Mouse (Mus musculus) embryo, embryonic 10 days (tissue): Measurements from ENCODE around the gene Mark4.

Experiments
- DNase-seq: peaks from one replicate; pipeline ENCODE4 v3.0.0-alpha.2; 2015; ENCODE audit warnings: low spot score

Mark4 gene

GRCm38 (mm10) chr7:19437048-19437447 lies 21.6 kb downstream of the Mark4 start:
- no peak for DNase-seq

- no peak for DNase-seq
These were observed 22.3 kb downstream of the Mark4 start for GRCm38 (mm10) chr7:19436276-19436675.

- DNase-seq, result no peak
These were observed 26.1 kb downstream of the Mark4 start for GRCm38 (mm10) chr7:19432475-19432874.

GRCm38 (mm10) chr7:19430402-19430801 lies 28.2 kb downstream of the Mark4 start:
- DNase-seq, result no peak

- peak; percentile 33 for DNase-seq
These were observed 28.9 kb downstream of the Mark4 start for GRCm38 (mm10) chr7:19429726-19430125.

- DNase-seq, result no peak
These were observed 30.5 kb downstream of the Mark4 start for GRCm38 (mm10) chr7:19427999-19428650.

GRCm38 (mm10) chr7:19426888-19427287 lies 31.7 kb downstream of the Mark4 start:
- no peak for DNase-seq

- DNase-seq, result no peak
These were observed 32.3 kb downstream of the Mark4 start for GRCm38 (mm10) chr7:19426349-19426748.

- DNase-seq, result no peak
These were observed 34.6 kb downstream of the Mark4 start for GRCm38 (mm10) chr7:19424051-19424450.

- DNase-seq, result no peak
These were observed 35.5 kb downstream of the Mark4 start for GRCm38 (mm10) chr7:19423083-19423482.

GRCm38 (mm10) chr7:19420821-19421636 lies 37.6 kb downstream of the Mark4 start:
- peak; percentile 94 for DNase-seq

GRCm38 (mm10) chr7:19420121-19420520 lies 38.5 kb downstream of the Mark4 start:
- DNase-seq, result no peak

GRCm38 (mm10) chr7:19416590-19416989 lies 42.0 kb downstream of the Mark4 start:
- DNase-seq, result no peak

- DNase-seq, result no peak
These were observed 45.1 kb downstream of the Mark4 start for GRCm38 (mm10) chr7:19413525-19413924.

- no peak for DNase-seq
These were observed 46.8 kb downstream of the Mark4 start for GRCm38 (mm10) chr7:19411783-19412182.

GRCm38 (mm10) chr7:19410766-19411344 lies 47.8 kb downstream of the Mark4 start:
- no peak for DNase-seq

- no peak for DNase-seq
These were observed 48.9 kb downstream of the Mark4 start for GRCm38 (mm10) chr7:19409753-19410152.

GRCm38 (mm10) chr7:19405417-19405816 lies 53.2 kb downstream of the Mark4 start:
- DNase-seq, result peak; percentile 88

GRCm38 (mm10) chr7:19404476-19404875 lies 54.1 kb downstream of the Mark4 start, which contains the start of gene Ckm:
TSS of gene Ckm (plus strand) at chr7:19404776.
- DNase-seq, result no peak

- peak; percentile 67 for DNase-seq
These were observed 54.8 kb downstream of the Mark4 start, which contains the start of gene Klc3 for GRCm38 (mm10) chr7:19403731-19404296. TSS of gene Klc3 (minus strand) at chr7:19404104.

- DNase-seq, result no peak
These were observed 56.0 kb downstream of the Mark4 start for GRCm38 (mm10) chr7:19402535-19403112.

GRCm38 (mm10) chr7:19400946-19401345 lies 57.7 kb downstream of the Mark4 start:
- DNase-seq, result no peak
